Mouse (Mus musculus) neural tube, embryonic 11.5 days (tissue): ENCODE data around the gene Antxr2. TPM values are rescaled to one million over a fixed set of nuclear protein-coding genes. Genes with fewer than 3 reads are reported as not detected.

Source experiments
- ATAC-seq: fragments of 200-750 bp; cut with Nextera tagmentation; 2 replicates; pipeline ENCODE4 v1.8.0; 2017; ENCODE audit warnings: moderate number of reproducible peaks, mild to moderate bottlenecking, moderate TSS enrichment, moderate library complexity; ENCODE audit not compliant: insufficient read depth, low FRiP score, low TSS enrichment
- DNase-seq: peaks from one replicate; pipeline ENCODE4 v3.0.0-alpha.2; 2015; ENCODE audit warnings: low spot score
- H3K27ac ChIP-seq: fragments of 300-500 bp; sonication (generic); 2 replicates; pipeline ENCODE4 v1.5.1; 2014; ENCODE audit warnings: low read depth, mild to moderate bottlenecking, low read length
- H3K27me3 ChIP-seq: fragments of 300-500 bp; sonication (generic); 2 replicates; pipeline ENCODE4 v1.6.1; 2014; ENCODE audit warnings: mild to moderate bottlenecking, low read length, mixed read lengths; ENCODE audit not compliant: control insufficient read depth, insufficient read depth
- H3K36me3 ChIP-seq: fragments of 300-500 bp; sonication (generic); 2 replicates; pipeline ENCODE4 v1.6.1; 2014; ENCODE audit warnings: mild to moderate bottlenecking, low read length, moderate library complexity, mixed read lengths; ENCODE audit not compliant: control insufficient read depth, insufficient read depth
- H3K4me1 ChIP-seq: fragments of 300-500 bp; sonication (generic); 2 replicates; pipeline ENCODE4 v1.6.1; 2014; ENCODE audit warnings: low read length, mixed read lengths; ENCODE audit not compliant: control insufficient read depth, insufficient read depth
- H3K4me2 ChIP-seq: fragments of 300-500 bp; sonication (generic); 2 replicates; pipeline ENCODE4 v1.6.1; 2014; ENCODE audit warnings: low read depth, mild to moderate bottlenecking, moderate library complexity
- H3K4me3 ChIP-seq: fragments of 300-500 bp; sonication (generic); 2 replicates; pipeline ENCODE4 v1.5.1; 2014; ENCODE audit warnings: low read depth, low read length
- H3K9ac ChIP-seq: fragments of 300-500 bp; sonication (generic); 2 replicates; pipeline ENCODE4 v1.6.1; 2014; ENCODE audit warnings: mild to moderate bottlenecking, low read length
- H3K9me3 ChIP-seq: fragments of 300-500 bp; sonication (generic); 2 replicates; pipeline ENCODE4 v1.6.1; 2016; ENCODE audit warnings: low read length; ENCODE audit not compliant: control insufficient read depth
- WGBS: fragments of 180-500 bp; shearing (Covaris S2); extraction: QIAGEN DNeasy Blood & Tissue Kit; methylation state at CpG from one replicate; pipeline ENCODE4 v1.1.7; 2014; 5-methylcytosine and 5-hydroxymethylcytosine counted together
- polyA plus RNA-seq: library from polyadenylated mRNA; unstranded; fragments of >200 nt; fragmentation: Nextera tagmentation; extraction: Ambion mirVana; gene quantifications from 2 replicates; pipeline ENCODE4 v1.2.1, GENCODE M21; 2014

Antxr2 gene
- polyA plus RNA-seq, 1 experiment from 2014 or later: 14.5 TPM

GRCm38 (mm10) chr5:98030091-98030901 is 547 bp downstream of the Antxr2 start:
- Histone ChIP-seq H3K27me3 (no peaks in the 10 kb centered on the region), H3K36me3 (no peaks in the 10 kb centered on the region), H3K9me3 (no peaks in the 10 kb centered on the region), H3K27ac (peak overlapping the region; percentile 74), H3K4me3 (peak overlapping the region; percentile 68), H3K4me1 (peaks cover 7% of the 10 kb centered on the region; the same call in 1 of the 2 replicates), H3K4me2 (peak overlapping the region; percentile 66), H3K9ac (peak overlapping the region; percentile 82)
- WGBS: under 1% methylated on average over 36 of the region's 36 CpGs
- DNase-seq (peak; percentile 78), ATAC-seq (peak; percentile 81)

GRCm38 (mm10) chr5:98027688-98028389 is 3.0 kb downstream of the Antxr2 start:
- H3K4me3 ChIP-seq: no peak overlapping the region
- no peaks in the 10 kb centered on the region for H3K27me3 ChIP-seq
- DNase-seq (no peak), ATAC-seq (no peak)
- H3K4me1 ChIP-seq: peaks cover 7% of the 10 kb centered on the region; the same call in 1 of the 2 replicates
- H3K36me3 ChIP-seq: no peaks in the 10 kb centered on the region
- H3K4me2 ChIP-seq: no peak overlapping the region
- H3K9ac ChIP-seq: no peak overlapping the region
- no peaks in the 10 kb centered on the region for H3K9me3 ChIP-seq
- 72% methylated on average over 8 of the region's 8 CpGs for WGBS
- H3K27ac ChIP-seq: no peak overlapping the region

- DNase-seq: no peak
- H3K27me3 ChIP-seq: no peaks in the 10 kb centered on the region
- no peaks in the 10 kb centered on the region for H3K9me3 ChIP-seq
- WGBS: 97% methylated on average over 2 of the region's 2 CpGs
- no peak overlapping the region for H3K27ac ChIP-seq
- H3K4me2 ChIP-seq: no peak overlapping the region
- H3K4me3 ChIP-seq: no peak overlapping the region
- H3K4me1 ChIP-seq: peaks cover 7% of the 10 kb centered on the region; the same call in 1 of the 2 replicates
- no peaks in the 10 kb centered on the region for H3K36me3 ChIP-seq
- no peak overlapping the region for H3K9ac ChIP-seq
- ATAC-seq: no peak
Observed at GRCm38 (mm10) chr5:98025921-98026320, 4.9 kb downstream of the Antxr2 start.

- DNase-seq (no peak), ATAC-seq (no peak)
- Histone ChIP-seq H3K4me3 (no peak overlapping the region), H3K4me2 (no peak overlapping the region), H3K27ac (no peak overlapping the region), H3K27me3 (no peaks in the 10 kb centered on the region), H3K36me3 (no peaks in the 10 kb centered on the region), H3K9ac (no peak overlapping the region), H3K4me1 (peaks cover 2% of the 10 kb centered on the region; the same call in 1 of the 2 replicates), H3K9me3 (no peaks in the 10 kb centered on the region)
- 96% methylated on average over 2 of the region's 2 CpGs for WGBS
Observed at GRCm38 (mm10) chr5:98024545-98024944, 6.3 kb downstream of the Antxr2 start.

- ATAC-seq (no peak), DNase-seq (no peak)
- Histone ChIP-seq H3K9me3 (no peaks in the 10 kb centered on the region), H3K27ac (no peak overlapping the region), H3K36me3 (no peaks in the 10 kb centered on the region), H3K4me2 (no peak overlapping the region), H3K4me3 (no peak overlapping the region), H3K9ac (no peak overlapping the region), H3K27me3 (no peaks in the 10 kb centered on the region), H3K4me1 (no peaks in the 10 kb centered on the region)
- WGBS: 91% methylated on average over 4 of the region's 4 CpGs
Observed at GRCm38 (mm10) chr5:98021518-98021917, 9.3 kb downstream of the Antxr2 start.

GRCm38 (mm10) chr5:98020658-98021057 is 10.2 kb downstream of the Antxr2 start:
- Histone ChIP-seq H3K9me3 (no peaks in the 10 kb centered on the region), H3K4me2 (no peak overlapping the region), H3K27ac (no peak overlapping the region), H3K36me3 (no peaks in the 10 kb centered on the region), H3K4me1 (no peaks in the 10 kb centered on the region), H3K27me3 (no peaks in the 10 kb centered on the region), H3K4me3 (no peak overlapping the region), H3K9ac (no peak overlapping the region)
- DNase-seq: no peak
- ATAC-seq: no peak

- no peak overlapping the region for H3K4me3 ChIP-seq
- no peak overlapping the region for H3K27ac ChIP-seq
- no peaks in the 10 kb centered on the region for H3K27me3 ChIP-seq
- no peaks in the 10 kb centered on the region for H3K36me3 ChIP-seq
- ATAC-seq (no peak), DNase-seq (no peak)
- H3K4me2 ChIP-seq: no peak overlapping the region
- WGBS: 43% methylated on average over 1 of the region's 1 CpGs
- H3K9me3 ChIP-seq: no peaks in the 10 kb centered on the region
- H3K9ac ChIP-seq: no peak overlapping the region
- H3K4me1 ChIP-seq: no peaks in the 10 kb centered on the region
Observed at GRCm38 (mm10) chr5:98019396-98019795, 11.4 kb downstream of the Antxr2 start.

GRCm38 (mm10) chr5:98018162-98018561 is 12.7 kb downstream of the Antxr2 start:
- DNase-seq (no peak), ATAC-seq (no peak)
- Histone ChIP-seq H3K4me1 (no peaks in the 10 kb centered on the region), H3K36me3 (no peaks in the 10 kb centered on the region), H3K9ac (no peak overlapping the region), H3K27me3 (no peaks in the 10 kb centered on the region), H3K4me3 (no peak overlapping the region), H3K4me2 (no peak overlapping the region), H3K27ac (no peak overlapping the region), H3K9me3 (no peaks in the 10 kb centered on the region)
- 89% methylated on average over 6 of the region's 6 CpGs for WGBS
